Mouse (Mus musculus): ENCODE data around the gene Steap2.

- TF ChIP-seq CTCF (IDR thresholded peaks at IDR 0.05) (no peak), POLR2A (IDR thresholded peaks at IDR 0.05; ENCODE audit: insufficient read depth, low read depth, low read length) (no peak)
These were observed 40.1 kb upstream of the Steap2 start for GRCm38 (mm10) chr5:5734445-5734844.
